Mouse (Mus musculus): Measurements from ENCODE around the gene S100a8. TPM values are rescaled to one million over a fixed set of nuclear protein-coding genes. Genes with fewer than 3 reads are reported as not detected.

S100a8 gene
- polyA plus RNA-seq, 1 experiment from 2014 or later, result 22.3 TPM

GRCm38 (mm10) chr3:90638511-90639275, 30.1 kb upstream of the S100a8 start:
- H3K4me1 ChIP-seq (ENCODE audit: control insufficient read depth, insufficient read depth, low read length), result no peaks in the 10 kb centered on the region
- H3K9me3 ChIP-seq (replicated peaks; ENCODE audit: control insufficient read depth, low read length), result no peaks in the 10 kb centered on the region
- H3K4me3 ChIP-seq (ENCODE audit: low read length), result no peak overlapping the region
- H3K27ac ChIP-seq (ENCODE audit: low read length), result no peak overlapping the region
- no peak overlapping the region for H3K9ac ChIP-seq (ENCODE audit: low read length)
- ATAC-seq (replicated peaks; ENCODE audit: extremely low read depth, insufficient read depth, low FRiP score), result no peak
- no peak overlapping the region for H3K4me2 ChIP-seq (ENCODE audit: low read depth, low read length)
- H3K27me3 ChIP-seq (ENCODE audit: control insufficient read depth, insufficient read depth, low read length), result no peaks in the 10 kb centered on the region
- H3K36me3 ChIP-seq (ENCODE audit: control insufficient read depth, insufficient read depth), result no peaks in the 10 kb centered on the region
- WGBS, result 60% methylated on average over 1 of the region's 1 CpGs

DNA sequence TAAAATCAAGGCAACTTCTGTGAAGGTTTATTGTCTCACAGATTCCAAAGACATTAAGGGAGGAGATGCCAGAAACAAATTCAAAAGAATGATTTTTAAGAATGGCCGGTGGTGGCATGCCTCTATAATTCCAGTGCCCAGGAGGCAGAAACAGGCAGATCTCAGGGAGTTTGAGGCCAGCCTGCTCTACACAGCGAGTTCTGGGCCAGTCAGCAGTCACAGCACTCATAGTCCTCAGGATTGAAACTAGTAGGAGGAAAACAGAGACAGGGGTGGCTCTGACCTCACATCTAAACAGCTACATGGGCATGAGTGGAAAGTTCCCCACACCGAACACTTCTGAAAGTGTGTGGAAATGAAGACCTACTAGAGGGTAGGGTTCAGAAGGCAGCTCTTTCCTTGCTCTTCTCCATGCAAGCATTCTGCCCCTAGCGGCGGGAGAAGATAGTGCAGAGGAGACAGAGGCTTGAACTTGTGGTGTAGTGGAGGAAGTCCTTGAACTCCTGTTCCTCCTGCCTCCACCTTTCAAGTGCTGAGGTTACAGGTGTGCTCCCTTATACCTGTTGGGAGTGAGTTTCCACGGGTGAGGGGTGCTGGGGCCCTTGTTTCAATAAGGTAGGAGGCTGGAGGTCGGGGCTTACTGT, 29.1 kb upstream of the S100a8 start:
- Histone ChIP-seq H3K4me3 (ENCODE audit: low read length) (no peak overlapping the region), H3K9me3 (replicated peaks; ENCODE audit: control insufficient read depth, low read length) (no peaks in the 10 kb centered on the region), H3K4me2 (ENCODE audit: low read depth, low read length) (no peak overlapping the region), H3K36me3 (ENCODE audit: control insufficient read depth, insufficient read depth) (no peaks in the 10 kb centered on the region), H3K27me3 (ENCODE audit: control insufficient read depth, insufficient read depth, low read length) (no peaks in the 10 kb centered on the region), H3K4me1 (ENCODE audit: control insufficient read depth, insufficient read depth, low read length) (no peaks in the 10 kb centered on the region), H3K9ac (ENCODE audit: low read length) (no peak overlapping the region), H3K27ac (ENCODE audit: low read length) (no peak overlapping the region)
- WGBS, result 47% methylated on average over 7 of the region's 7 CpGs
- no peak for ATAC-seq (replicated peaks; ENCODE audit: extremely low read depth, insufficient read depth, low FRiP score)

DNA sequence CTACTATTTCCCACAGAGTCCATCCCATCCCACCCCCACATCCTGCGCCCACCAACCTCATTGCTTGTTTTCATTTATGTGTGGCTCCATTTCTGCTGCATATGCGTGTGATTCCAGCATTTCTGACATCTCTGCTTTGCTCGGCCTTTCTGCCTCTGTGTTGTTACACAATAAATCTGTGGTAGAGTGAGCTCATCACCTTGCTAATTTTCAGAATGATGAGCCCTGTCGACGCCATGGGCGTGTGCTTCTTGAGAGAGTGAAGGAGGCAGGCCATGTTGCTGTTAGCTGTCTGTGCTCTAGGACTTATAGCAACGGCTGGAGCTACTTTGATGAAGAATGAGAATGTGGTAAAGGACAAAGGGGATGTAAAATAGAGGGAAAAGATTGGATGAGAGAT, 27.8 kb upstream of the S100a8 start:
- ATAC-seq (replicated peaks; ENCODE audit: extremely low read depth, insufficient read depth, low FRiP score), result no peak
- WGBS, result 70% methylated on average over 7 of the region's 7 CpGs
- H3K4me1 ChIP-seq (ENCODE audit: control insufficient read depth, insufficient read depth, low read length), result no peaks in the 10 kb centered on the region
- H3K36me3 ChIP-seq (ENCODE audit: control insufficient read depth, insufficient read depth), result no peaks in the 10 kb centered on the region
- no peak overlapping the region for H3K4me2 ChIP-seq (ENCODE audit: low read depth, low read length)
- no peaks in the 10 kb centered on the region for H3K27me3 ChIP-seq (ENCODE audit: control insufficient read depth, insufficient read depth, low read length)
- H3K9me3 ChIP-seq (replicated peaks; ENCODE audit: control insufficient read depth, low read length), result no peaks in the 10 kb centered on the region
- no peak overlapping the region for H3K27ac ChIP-seq (ENCODE audit: low read length)
- H3K9ac ChIP-seq (ENCODE audit: low read length), result no peak overlapping the region
- H3K4me3 ChIP-seq (ENCODE audit: low read length), result no peak overlapping the region

DNA sequence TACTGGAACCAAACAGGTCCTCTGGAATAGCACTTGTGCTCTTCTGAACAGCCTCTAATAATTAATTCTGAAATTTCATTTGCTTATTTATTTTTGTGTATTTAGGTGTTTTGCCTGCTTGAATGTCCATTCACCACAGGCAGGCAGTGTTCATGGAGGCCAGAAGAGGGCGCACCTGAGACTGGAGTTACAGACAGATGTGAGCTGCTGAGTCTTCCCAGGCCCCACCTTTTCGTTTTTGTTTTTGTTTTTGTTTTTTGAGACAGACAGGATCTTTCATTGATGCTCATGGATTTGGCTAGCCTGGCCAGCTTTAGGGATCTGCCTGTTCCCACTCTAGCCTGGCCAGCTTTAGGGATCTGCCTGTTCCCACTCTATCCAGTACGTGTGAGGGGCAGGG, 24.6 kb upstream of the S100a8 start:
- Histone ChIP-seq H3K9ac (ENCODE audit: low read length) (no peak overlapping the region), H3K27me3 (ENCODE audit: control insufficient read depth, insufficient read depth, low read length) (no peaks in the 10 kb centered on the region), H3K9me3 (replicated peaks; ENCODE audit: control insufficient read depth, low read length) (no peaks in the 10 kb centered on the region), H3K4me3 (ENCODE audit: low read length) (no peak overlapping the region), H3K4me1 (ENCODE audit: control insufficient read depth, insufficient read depth, low read length) (no peaks in the 10 kb centered on the region), H3K4me2 (ENCODE audit: low read depth, low read length) (no peak overlapping the region), H3K36me3 (ENCODE audit: control insufficient read depth, insufficient read depth) (no peaks in the 10 kb centered on the region), H3K27ac (ENCODE audit: low read length) (no peak overlapping the region)
- ATAC-seq (replicated peaks; ENCODE audit: extremely low read depth, insufficient read depth, low FRiP score), result no peak
- WGBS, result 52% methylated on average over 3 of the region's 3 CpGs

- no peak for ATAC-seq (replicated peaks; ENCODE audit: extremely low read depth, insufficient read depth, low FRiP score)
- H3K4me2 ChIP-seq (ENCODE audit: low read depth, low read length), result no peak overlapping the region
- no peaks in the 10 kb centered on the region for H3K9me3 ChIP-seq (replicated peaks; ENCODE audit: control insufficient read depth, low read length)
- H3K4me3 ChIP-seq (ENCODE audit: low read length), result no peak overlapping the region
- no peaks in the 10 kb centered on the region for H3K4me1 ChIP-seq (ENCODE audit: control insufficient read depth, insufficient read depth, low read length)
- H3K27ac ChIP-seq (ENCODE audit: low read length), result no peak overlapping the region
- H3K9ac ChIP-seq (ENCODE audit: low read length), result no peak overlapping the region
- H3K36me3 ChIP-seq (ENCODE audit: control insufficient read depth, insufficient read depth), result no peaks in the 10 kb centered on the region
- H3K27me3 ChIP-seq (ENCODE audit: control insufficient read depth, insufficient read depth, low read length), result no peaks in the 10 kb centered on the region
- 74% methylated on average over 1 of the region's 1 CpGs for WGBS
Observed at GRCm38 (mm10) chr3:90647291-90647690, 21.5 kb upstream of the S100a8 start.

GRCm38 (mm10) chr3:90648981-90649380, 19.8 kb upstream of the S100a8 start:
- no peak overlapping the region for H3K4me2 ChIP-seq (ENCODE audit: low read depth, low read length)
- no peak overlapping the region for H3K27ac ChIP-seq (ENCODE audit: low read length)
- H3K27me3 ChIP-seq (ENCODE audit: control insufficient read depth, insufficient read depth, low read length), result no peaks in the 10 kb centered on the region
- H3K36me3 ChIP-seq (ENCODE audit: control insufficient read depth, insufficient read depth), result no peaks in the 10 kb centered on the region
- H3K9ac ChIP-seq (ENCODE audit: low read length), result no peak overlapping the region
- H3K4me1 ChIP-seq (ENCODE audit: control insufficient read depth, insufficient read depth, low read length), result no peaks in the 10 kb centered on the region
- no peak overlapping the region for H3K4me3 ChIP-seq (ENCODE audit: low read length)
- H3K9me3 ChIP-seq (replicated peaks; ENCODE audit: control insufficient read depth, low read length), result no peaks in the 10 kb centered on the region
- ATAC-seq (replicated peaks; ENCODE audit: extremely low read depth, insufficient read depth, low FRiP score), result no peak

DNA sequence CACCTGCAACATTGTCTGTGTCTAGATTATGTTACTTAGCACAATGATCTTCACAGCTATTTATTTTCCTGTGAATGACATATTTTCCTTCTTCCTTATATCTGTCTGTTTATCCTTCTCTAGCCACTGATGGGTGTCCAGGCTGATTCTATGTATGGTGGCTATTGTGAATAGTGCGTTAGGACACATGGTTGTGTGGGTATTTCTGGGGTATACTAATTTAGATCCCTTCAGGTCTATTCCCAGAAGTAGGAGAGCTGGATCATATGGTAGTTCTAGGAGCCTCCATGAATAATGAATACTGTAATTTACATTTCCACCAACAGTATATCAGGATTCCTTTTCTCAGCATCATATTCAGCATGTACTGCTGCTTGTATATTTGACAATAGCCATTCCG, 18.9 kb upstream of the S100a8 start:
- no peak overlapping the region for H3K9ac ChIP-seq (ENCODE audit: low read length)
- H3K4me2 ChIP-seq (ENCODE audit: low read depth, low read length), result no peak overlapping the region
- H3K4me3 ChIP-seq (ENCODE audit: low read length), result no peak overlapping the region
- ATAC-seq (replicated peaks; ENCODE audit: extremely low read depth, insufficient read depth, low FRiP score), result no peak
- H3K27me3 ChIP-seq (ENCODE audit: control insufficient read depth, insufficient read depth, low read length), result no peaks in the 10 kb centered on the region
- 82% methylated on average over 2 of the region's 2 CpGs for WGBS
- no peaks in the 10 kb centered on the region for H3K9me3 ChIP-seq (replicated peaks; ENCODE audit: control insufficient read depth, low read length)
- H3K36me3 ChIP-seq (ENCODE audit: control insufficient read depth, insufficient read depth), result no peaks in the 10 kb centered on the region
- H3K4me1 ChIP-seq (ENCODE audit: control insufficient read depth, insufficient read depth, low read length), result no peaks in the 10 kb centered on the region
- no peak overlapping the region for H3K27ac ChIP-seq (ENCODE audit: low read length)

- ATAC-seq (replicated peaks; ENCODE audit: extremely low read depth, insufficient read depth, low FRiP score), result 0 out of 2 replicates have a peak, but pooled peaks have one; percentile 23
Observed at GRCm38 (mm10) chr3:90652878-90653508, 15.8 kb upstream of the S100a8 start.

GRCm38 (mm10) chr3:90653717-90654116, 15.1 kb upstream of the S100a8 start, which contains the start of gene S100a7a:
TSS of gene S100a7a (plus strand) at chr3:90654017.
- Histone ChIP-seq H3K36me3 (ENCODE audit: control insufficient read depth, insufficient read depth) (no peaks in the 10 kb centered on the region), H3K27me3 (ENCODE audit: control insufficient read depth, insufficient read depth, low read length) (no peaks in the 10 kb centered on the region), H3K27ac (ENCODE audit: low read length) (no peak within 1 kb of the TSS), H3K9me3 (replicated peaks; ENCODE audit: control insufficient read depth, low read length) (no peaks in the 10 kb centered on the region), H3K4me2 (ENCODE audit: low read depth, low read length) (no peak within 1 kb of the TSS), H3K4me1 (ENCODE audit: control insufficient read depth, insufficient read depth, low read length) (no peaks in the 10 kb centered on the region), H3K4me3 (ENCODE audit: low read length) (no peak within 1 kb of the TSS), H3K9ac (ENCODE audit: low read length) (no peak within 1 kb of the TSS)
- ATAC-seq (replicated peaks; ENCODE audit: extremely low read depth, insufficient read depth, low FRiP score), result no peak

More at GRCm38 (mm10) chr3:90652878-90653508, 15.8 kb upstream of the S100a8 start:
- H3K4me2 ChIP-seq (ENCODE audit: low read depth, low read length), result no peak overlapping the region
- no peaks in the 10 kb centered on the region for H3K27me3 ChIP-seq (ENCODE audit: control insufficient read depth, insufficient read depth, low read length)
- no peak overlapping the region for H3K9ac ChIP-seq (ENCODE audit: low read length)
- no peaks in the 10 kb centered on the region for H3K9me3 ChIP-seq (replicated peaks; ENCODE audit: control insufficient read depth, low read length)
- WGBS, result 38% methylated on average over 5 of the region's 5 CpGs
- no peak overlapping the region for H3K27ac ChIP-seq (ENCODE audit: low read length)
- no peaks in the 10 kb centered on the region for H3K4me1 ChIP-seq (ENCODE audit: control insufficient read depth, insufficient read depth, low read length)
- H3K36me3 ChIP-seq (ENCODE audit: control insufficient read depth, insufficient read depth), result no peaks in the 10 kb centered on the region
- H3K4me3 ChIP-seq (ENCODE audit: low read length), result no peak overlapping the region

All from heart, embryonic 16.5 days (tissue).